Mouse (Mus musculus): ENCODE data around the gene Bpifa6. TPM values are rescaled to one million over a fixed set of nuclear protein-coding genes. Genes with fewer than 3 reads are reported as not detected.

The Bpifa6 gene
- polyA plus RNA-seq (2014; fragmentation: Illumina TruSeq; extraction: RNeasy Lipid Tissue Mini Kit (QIAGEN cat#74804); ENCODE audit: low read depth, low replicate concordance), result not detected

DNA sequence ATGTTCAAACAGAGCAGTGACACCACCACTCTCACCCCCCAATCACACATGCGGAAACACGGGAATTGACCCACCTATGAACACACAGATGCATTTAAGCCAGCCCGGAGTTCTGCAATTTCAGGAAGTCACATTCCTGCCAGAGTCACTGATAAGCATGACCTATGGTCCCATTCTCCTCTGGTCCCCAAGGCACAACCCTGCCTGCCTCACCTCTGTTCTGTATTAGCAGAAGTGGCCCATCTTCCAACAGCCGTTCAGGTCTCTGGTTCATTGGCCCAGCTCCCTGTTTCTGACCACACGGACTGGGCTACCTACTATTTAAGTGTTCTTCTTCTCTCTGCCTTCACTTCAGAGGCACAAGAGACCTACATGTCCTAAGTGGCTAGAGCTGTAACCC, at the start of gene Bpifa6:
TSS of gene Bpifa6 (plus strand) at position 364 of the 400 bp plus-strand sequence.

GRCm38 (mm10) chr2:153937843-153938242, 36.9 kb upstream of the Bpifa6 start, which contains the start of gene Bpifb4:
Gene Bpifb4 (plus strand): TSS chr2:153938212.

GRCm38 (mm10) chr2:154007965-154008364, 33.2 kb downstream of the Bpifa6 start, which contains the start of gene Bpifa2:
Gene Bpifa2 (plus strand): TSS chr2:154008265.

Other genes starting within 250 kb of the Bpifa6 start
- 334 TPM for gene Mapre1, start 233.7 kb upstream of the Bpifa6 start, polyA plus RNA-seq (2014; fragmentation: Illumina TruSeq; extraction: RNeasy Lipid Tissue Mini Kit (QIAGEN cat#74804); ENCODE audit: low read depth, low replicate concordance)
- 0.35 TPM for gene Efcab8, start 195.0 kb upstream of the Bpifa6 start, polyA plus RNA-seq (2014; fragmentation: Illumina TruSeq; extraction: RNeasy Lipid Tissue Mini Kit (QIAGEN cat#74804); ENCODE audit: low read depth, low replicate concordance)
- gene Sun5, start 103.9 kb upstream of the Bpifa6 start, polyA plus RNA-seq (2014; fragmentation: Illumina TruSeq; extraction: RNeasy Lipid Tissue Mini Kit (QIAGEN cat#74804); ENCODE audit: low read depth, low replicate concordance), result not detected
- gene Bpifb2, start 99.9 kb upstream of the Bpifa6 start, polyA plus RNA-seq (2014; fragmentation: Illumina TruSeq; extraction: RNeasy Lipid Tissue Mini Kit (QIAGEN cat#74804); ENCODE audit: low read depth, low replicate concordance), result not detected
- gene Bpifb6, start 74.6 kb upstream of the Bpifa6 start, polyA plus RNA-seq (2014; fragmentation: Illumina TruSeq; extraction: RNeasy Lipid Tissue Mini Kit (QIAGEN cat#74804); ENCODE audit: low read depth, low replicate concordance), result not detected
- not detected for gene Bpifb3, start 56.7 kb upstream of the Bpifa6 start, polyA plus RNA-seq (2014; fragmentation: Illumina TruSeq; extraction: RNeasy Lipid Tissue Mini Kit (QIAGEN cat#74804); ENCODE audit: low read depth, low replicate concordance)
- gene Bpifb4, start 36.7 kb upstream of the Bpifa6 start, polyA plus RNA-seq (2014; fragmentation: Illumina TruSeq; extraction: RNeasy Lipid Tissue Mini Kit (QIAGEN cat#74804); ENCODE audit: low read depth, low replicate concordance), result not detected
- gene Bpifa2, start 33.3 kb downstream of the Bpifa6 start, polyA plus RNA-seq (2014; fragmentation: Illumina TruSeq; extraction: RNeasy Lipid Tissue Mini Kit (QIAGEN cat#74804); ENCODE audit: low read depth, low replicate concordance), result 3.1 TPM
- not detected for gene Bpifa3, start 155.4 kb downstream of the Bpifa6 start, polyA plus RNA-seq (2014; fragmentation: Illumina TruSeq; extraction: RNeasy Lipid Tissue Mini Kit (QIAGEN cat#74804); ENCODE audit: low read depth, low replicate concordance)
- not detected for gene Bpifa1, start 167.9 kb downstream of the Bpifa6 start, polyA plus RNA-seq (2014; fragmentation: Illumina TruSeq; extraction: RNeasy Lipid Tissue Mini Kit (QIAGEN cat#74804); ENCODE audit: low read depth, low replicate concordance)
- gene Bpifa5, start 187.7 kb downstream of the Bpifa6 start, polyA plus RNA-seq (2014; fragmentation: Illumina TruSeq; extraction: RNeasy Lipid Tissue Mini Kit (QIAGEN cat#74804); ENCODE audit: low read depth, low replicate concordance), result not detected
- not detected for gene Bpifb1, start 215.9 kb downstream of the Bpifa6 start, polyA plus RNA-seq (2014; fragmentation: Illumina TruSeq; extraction: RNeasy Lipid Tissue Mini Kit (QIAGEN cat#74804); ENCODE audit: low read depth, low replicate concordance)
- gene Bpifb5, start 248.8 kb downstream of the Bpifa6 start, polyA plus RNA-seq (2014; fragmentation: Illumina TruSeq; extraction: RNeasy Lipid Tissue Mini Kit (QIAGEN cat#74804); ENCODE audit: low read depth, low replicate concordance), result not detected